Mouse (Mus musculus): ENCODE results near the gene Rnf151.
"Not testable (repeated sequence)": the region's sequence is repeated elsewhere in the genome, so short reads cannot be mapped to it uniquely, and the experiment has no call there.

The Rnf151 gene

GRCm38 (mm10) chr17:24701251-24701650, 16.6 kb downstream of the Rnf151 start:
- DNase-seq = no peak

DNA sequence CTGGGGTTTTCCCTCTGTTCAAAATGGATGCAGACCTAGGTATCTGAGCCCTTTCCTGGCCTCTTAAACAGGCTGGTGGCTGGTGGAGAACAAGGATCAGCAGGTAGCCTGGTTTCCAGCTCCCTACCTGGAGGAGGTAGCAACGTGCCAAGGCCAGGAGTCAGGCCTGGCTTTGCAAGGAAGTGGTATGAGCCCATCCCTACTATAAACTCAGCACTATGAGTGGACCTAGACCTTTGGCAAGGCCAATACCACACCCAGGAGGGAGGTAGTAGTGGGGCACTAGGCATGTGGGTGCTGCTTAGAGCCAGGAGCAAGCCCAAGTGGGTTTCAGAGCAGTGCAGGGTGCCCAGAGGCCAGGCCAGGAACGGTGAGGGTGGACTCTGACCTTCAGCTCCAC, 18.4 kb downstream of the Rnf151 start:
- DNase-seq = no peak

DNA sequence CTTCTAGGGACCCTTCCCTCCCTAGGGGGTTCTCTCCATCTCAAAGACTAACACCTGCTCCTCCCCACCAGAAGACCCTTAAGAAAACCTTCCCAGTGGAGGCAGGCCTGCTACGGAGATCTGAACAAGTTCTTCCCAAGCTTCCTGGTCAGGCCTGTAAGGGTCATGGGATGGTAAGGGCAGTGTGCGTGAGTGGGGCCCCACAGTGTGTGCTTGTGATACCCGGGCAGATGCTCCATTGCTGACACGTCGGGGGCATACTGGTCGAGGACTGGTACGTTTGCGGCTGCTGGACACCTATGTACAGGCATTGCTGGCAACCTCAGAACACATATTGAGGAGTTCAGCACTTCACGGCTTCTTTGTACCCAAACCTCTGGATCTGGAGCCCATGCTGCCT, 19.1 kb downstream of the Rnf151 start:
- no peak for DNase-seq

GRCm38 (mm10) chr17:24697985-24698384, 19.9 kb downstream of the Rnf151 start:
- DNase-seq = no peak

DNA sequence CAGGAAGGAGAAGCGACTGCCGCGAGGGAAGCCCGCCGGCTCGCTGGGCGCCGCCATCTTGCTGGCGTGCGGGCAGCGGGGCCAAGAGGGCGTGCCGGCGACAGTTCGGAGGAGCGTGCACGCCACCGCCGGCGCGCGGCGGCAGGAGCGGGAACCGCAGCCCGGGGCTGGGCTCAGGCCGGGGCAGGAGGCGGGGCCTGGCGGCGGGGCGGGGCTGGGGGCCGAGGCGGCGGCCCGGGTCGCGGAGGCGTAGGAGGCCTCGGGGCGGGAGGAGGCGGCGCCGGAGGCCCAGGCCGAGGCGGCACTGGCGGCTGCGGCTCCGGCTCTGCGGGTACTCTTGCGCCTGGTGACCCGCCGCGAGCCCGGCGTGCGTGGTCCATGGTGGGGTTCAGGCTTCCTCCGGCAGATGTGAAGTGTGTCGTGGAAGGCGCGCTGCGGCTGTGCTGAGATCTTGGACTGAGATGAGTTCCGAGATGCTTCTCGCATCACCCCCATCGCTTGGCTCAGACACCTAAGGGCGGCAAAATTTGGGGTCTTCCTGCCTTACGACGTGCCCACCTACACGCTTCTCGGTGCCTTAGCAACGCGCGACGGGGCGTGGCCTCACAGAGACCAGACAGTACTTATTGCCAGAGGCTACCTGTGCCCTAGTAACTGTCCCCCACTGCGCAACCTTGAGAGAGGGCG, 21.7 kb downstream of the Rnf151 start, which contains the start of the genes Gfer and Noxo1:
Gene Gfer, minus strand, starts transcription at position 146 of the 687 bp plus-strand sequence.
Gene Noxo1, plus strand, starts transcription at position 224 of the 687 bp plus-strand sequence.
- peak; percentile 91 for DNase-seq

GRCm38 (mm10) chr17:24695326-24696010, 22.4 kb downstream of the Rnf151 start:
- peak; percentile 10 for DNase-seq

DNA sequence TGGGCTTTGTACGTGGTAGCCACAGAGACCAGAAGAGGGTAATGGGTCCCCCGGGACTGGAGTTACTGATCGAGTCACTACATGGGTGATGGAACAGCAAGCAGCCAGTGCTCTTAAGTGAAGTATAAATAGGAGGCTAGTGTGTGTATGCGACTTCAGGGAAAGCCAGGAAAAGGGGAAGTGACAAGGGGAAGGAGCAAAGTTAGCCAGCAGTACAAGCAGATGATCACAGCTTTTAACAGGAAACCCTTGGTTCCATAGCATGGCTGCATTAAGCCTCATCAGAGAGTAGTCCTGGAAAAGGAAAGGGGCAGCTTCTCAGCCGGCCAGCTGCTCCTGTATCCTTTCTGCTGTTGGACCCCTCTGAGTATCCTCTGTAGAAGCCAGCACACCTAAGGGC, 25.5 kb downstream of the Rnf151 start:
- no peak for DNase-seq

- DNase-seq = no peak
These were observed 28.4 kb downstream of the Rnf151 start, which contains the start of gene Syngr3 for GRCm38 (mm10) chr17:24689251-24690081. Gene Syngr3 (minus strand): TSS chr17:24689955.

DNA sequence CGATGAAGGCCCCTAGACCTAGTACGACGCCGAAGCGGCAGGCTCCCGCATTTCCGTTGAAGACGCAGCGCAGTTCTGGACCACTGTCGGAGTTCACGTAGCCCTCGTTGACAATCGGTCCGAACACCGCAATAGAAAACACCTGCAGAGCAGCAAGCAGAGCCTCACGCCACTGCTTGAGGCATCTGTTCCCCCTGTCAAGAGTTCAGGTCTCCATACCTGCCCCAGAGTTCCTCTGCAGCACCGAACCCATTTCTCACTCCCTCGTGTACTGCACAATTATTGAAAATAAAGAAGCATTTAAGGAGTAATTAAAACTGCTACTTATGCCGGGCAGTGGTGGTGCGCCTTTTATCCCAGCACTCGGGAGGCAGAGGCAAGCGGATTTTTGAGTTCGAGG, 30.3 kb downstream of the Rnf151 start:
- DNase-seq = no peak

GRCm38 (mm10) chr17:24687146-24687595, 30.7 kb downstream of the Rnf151 start:
- DNase-seq = peak; percentile 84

DNA sequence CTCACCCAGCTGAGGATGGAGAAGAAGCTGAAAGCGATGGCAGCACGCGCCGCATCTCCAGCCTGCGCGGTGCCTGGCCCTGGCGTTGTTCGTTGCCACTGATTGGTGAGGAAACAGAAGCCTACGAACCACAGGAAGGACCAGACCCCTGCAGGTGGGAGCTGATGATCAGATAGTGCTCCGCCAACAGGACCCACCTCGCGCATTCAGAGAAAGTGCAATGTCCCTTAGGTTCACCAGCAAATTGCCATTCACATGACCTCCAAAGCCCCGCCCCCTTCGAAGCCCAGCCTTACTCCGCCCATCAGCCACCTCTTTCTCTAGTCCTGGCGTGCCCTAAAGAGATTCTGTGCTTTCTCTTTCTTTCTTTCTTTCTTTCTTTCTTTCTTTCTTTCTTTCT, 31.3 kb downstream of the Rnf151 start:
- peak; percentile 73 for DNase-seq

DNA sequence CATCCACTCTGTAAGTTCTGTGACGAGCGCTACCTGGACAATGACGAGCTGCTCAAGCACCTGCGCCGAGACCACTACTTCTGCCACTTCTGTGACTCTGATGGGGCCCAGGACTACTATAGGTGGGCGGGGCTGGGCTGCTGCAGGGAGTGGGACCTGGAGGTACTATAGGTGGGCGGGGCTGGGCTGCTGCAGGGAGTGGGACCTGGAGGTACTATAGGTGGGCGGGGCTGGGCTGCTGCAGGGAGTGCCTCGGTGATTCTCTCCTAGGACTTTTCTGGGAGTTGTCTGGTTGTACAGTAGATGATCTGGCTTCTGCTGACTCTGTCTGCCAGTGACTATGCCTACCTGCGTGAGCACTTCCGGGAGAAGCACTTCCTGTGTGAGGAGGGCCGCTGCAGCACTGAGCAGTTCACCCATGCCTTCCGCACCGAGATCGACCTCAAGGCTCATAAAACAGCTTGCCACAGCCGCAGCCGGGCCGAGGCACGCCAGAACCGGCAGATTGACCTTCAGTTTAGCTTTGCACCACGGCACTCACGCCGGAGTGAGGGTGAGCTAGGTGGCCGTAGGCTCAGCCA, 40.3 kb downstream of the Rnf151 start:
- DNase-seq = no peak

- no peak for DNase-seq
These were observed 41.0 kb downstream of the Rnf151 start for GRCm38 (mm10) chr17:24676877-24677276.

GRCm38 (mm10) chr17:24676187-24676586, 41.7 kb downstream of the Rnf151 start:
- peak; percentile 90 for DNase-seq

DNA sequence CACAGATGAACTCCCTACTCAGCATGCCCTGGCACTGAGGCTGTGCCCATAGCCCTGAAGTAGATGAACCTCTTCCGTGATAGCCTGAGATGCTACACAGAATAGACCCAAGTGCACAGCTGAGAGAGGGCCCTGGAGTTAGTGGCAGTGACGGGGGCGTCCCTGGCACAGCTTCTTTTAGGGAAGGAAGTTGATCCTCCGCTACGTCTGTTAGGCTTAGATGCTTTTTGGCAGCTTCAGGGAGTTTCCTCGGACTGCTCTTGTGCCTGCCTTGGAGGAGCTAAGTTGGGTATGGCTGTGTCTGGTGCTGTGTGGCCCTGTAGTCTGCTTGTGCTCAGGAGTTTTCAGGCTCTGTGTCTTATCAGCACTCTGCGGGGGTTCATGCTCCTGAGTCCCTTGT, 43.6 kb downstream of the Rnf151 start:
- no peak for DNase-seq

DNA sequence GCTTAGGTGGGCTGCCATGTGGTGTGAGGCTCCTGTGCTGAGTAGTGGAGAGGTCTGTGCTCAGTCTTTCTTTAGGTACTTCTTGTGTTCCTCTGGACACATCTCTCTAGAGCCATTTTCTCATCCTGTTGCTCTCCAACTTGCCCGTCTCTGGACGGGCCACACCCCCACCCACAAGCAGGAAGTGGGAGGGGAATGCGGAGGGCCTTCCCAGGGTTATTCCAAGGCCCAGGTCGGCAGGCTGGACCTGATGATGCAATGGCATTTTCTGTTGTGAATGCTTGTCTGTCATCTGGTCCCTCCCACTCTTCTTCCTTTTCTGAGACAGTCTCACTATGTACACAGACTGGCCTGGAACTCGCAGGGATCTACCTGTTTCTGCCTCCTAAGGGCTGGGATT, 45.7 kb downstream of the Rnf151 start:
- DNase-seq = peak; percentile 88

DNA sequence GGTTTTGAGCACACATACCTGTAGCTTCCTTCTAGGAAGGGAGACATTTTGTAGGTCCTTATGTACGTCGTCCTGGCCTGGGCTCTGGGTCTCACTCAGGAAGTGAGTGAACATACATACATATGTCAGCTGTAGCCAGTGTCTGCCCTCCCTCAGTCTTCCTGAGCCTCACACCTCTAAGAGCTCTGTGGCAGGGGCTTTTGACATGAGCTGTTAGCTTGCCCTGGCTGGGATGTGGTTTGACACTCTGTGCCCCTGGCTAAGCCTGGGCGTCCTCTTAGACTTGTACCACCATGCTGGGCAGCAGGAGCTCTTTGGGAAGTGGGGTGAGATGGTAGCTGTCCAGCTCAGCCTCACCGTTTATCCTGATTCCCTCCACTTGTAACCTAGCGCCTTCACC, 46.5 kb downstream of the Rnf151 start:
- DNase-seq = no peak

GRCm38 (mm10) chr17:24670246-24670844, 47.5 kb downstream of the Rnf151 start:
- DNase-seq = no peak

GRCm38 (mm10) chr17:24669545-24670245, 48.2 kb downstream of the Rnf151 start, which contains the start of gene Zfp598:
Gene Zfp598 (plus strand): TSS chr17:24669687.
- DNase-seq = peak; percentile 97

DNA sequence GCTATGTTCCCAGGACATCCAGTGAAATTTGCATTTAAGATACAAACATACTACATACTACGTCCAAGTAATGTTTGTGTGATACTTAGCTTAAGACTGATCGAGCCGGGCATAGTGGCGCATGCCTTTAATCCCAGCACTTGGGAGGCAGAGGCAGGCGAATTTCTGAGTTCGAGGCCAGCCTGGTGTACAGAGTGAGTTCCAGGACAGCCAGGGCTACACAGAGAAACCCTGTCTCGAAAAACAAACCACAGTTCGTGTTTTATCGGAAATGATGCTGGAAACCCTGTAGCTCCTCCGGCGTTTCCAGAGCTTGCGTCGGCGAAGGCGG, 48.7 kb downstream of the Rnf151 start:
- not testable (repeated sequence) for DNase-seq

DNA sequence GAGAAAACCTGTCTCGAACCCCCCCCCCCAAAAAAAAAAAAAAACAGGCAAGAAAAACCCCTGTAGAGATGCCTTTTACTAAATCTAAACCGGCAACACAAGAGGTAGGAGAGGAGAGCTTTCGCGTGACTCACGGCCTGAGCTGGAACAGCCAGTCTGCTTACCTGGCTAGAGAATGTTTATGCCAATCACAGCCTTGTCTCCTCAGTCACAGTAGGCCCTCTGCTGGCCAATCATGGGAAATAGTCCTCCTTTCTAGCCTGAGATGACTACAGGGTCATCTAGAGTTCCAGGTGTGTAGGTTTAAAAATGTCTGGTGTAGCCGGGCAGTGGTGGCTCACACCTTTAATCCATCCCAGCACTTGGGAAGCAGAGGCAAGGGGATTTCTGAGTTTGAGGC, 50.4 kb downstream of the Rnf151 start:
- DNase-seq = peak; percentile 91

GRCm38 (mm10) chr17:24667011-24667410, 50.9 kb downstream of the Rnf151 start:
- DNase-seq = not testable (repeated sequence)

All from lung, postnatal 36 days (tissue).